Mouse (Mus musculus) forebrain, embryonic 15.5 days (tissue): ENCODE results near the gene Dpf3. TPM values are rescaled to one million over a fixed set of nuclear protein-coding genes. Genes with fewer than 3 reads are reported as not detected.

Source experiments
- ATAC-seq: fragments of 200-750 bp; cut with Nextera tagmentation; replicated peaks from 2 replicates; pipeline ENCODE4 v1.8.0; 2017; ENCODE audit warnings: mild to moderate bottlenecking, moderate TSS enrichment, moderate library complexity
- H3K27ac ChIP-seq: fragments of 300-500 bp; sonication (generic); replicated peaks from 2 replicates; pipeline ENCODE4 v1.5.1; 2015; ENCODE audit warnings: mild to moderate bottlenecking, inconsistent platforms
- H3K27me3 ChIP-seq: fragments of 300-500 bp; sonication (generic); 2 replicates; pipeline ENCODE4 v1.6.1; 2015; ENCODE audit warnings: inconsistent platforms
- H3K36me3 ChIP-seq: fragments of 300-500 bp; sonication (generic); 2 replicates; pipeline ENCODE4 v1.6.1; 2015; ENCODE audit warnings: mild to moderate bottlenecking, inconsistent platforms
- H3K4me1 ChIP-seq: fragments of 300-500 bp; sonication (generic); 2 replicates; pipeline ENCODE4 v1.6.1; 2015; ENCODE audit warnings: inconsistent platforms
- H3K4me2 ChIP-seq: fragments of 300-500 bp; sonication (generic); replicated peaks from 2 replicates; pipeline ENCODE4 v1.6.1; 2015; ENCODE audit warnings: mild to moderate bottlenecking, inconsistent platforms
- H3K4me3 ChIP-seq: fragments of 300-500 bp; sonication (generic); 2 replicates; pipeline ENCODE4 v1.5.1; 2015; ENCODE audit warnings: mild to moderate bottlenecking, inconsistent platforms
- H3K9ac ChIP-seq: fragments of 300-500 bp; sonication (generic); replicated peaks from 2 replicates; pipeline ENCODE4 v1.6.1; 2015; ENCODE audit warnings: mild to moderate bottlenecking, inconsistent platforms
- H3K9me3 ChIP-seq: fragments of 300-500 bp; sonication (generic); 2 replicates; pipeline ENCODE4 v1.6.1; 2016; ENCODE audit warnings: inconsistent platforms
- WGBS: fragments of 180-500 bp; shearing (Covaris S2); methylation state at CpG from one replicate; pipeline ENCODE4 v1.1.7; 2015; ENCODE audit warnings: mixed read lengths; 5-methylcytosine and 5-hydroxymethylcytosine counted together
- polyA plus RNA-seq: library from polyadenylated mRNA; unstranded; fragments of >200 nt; fragmentation: Nextera tagmentation; extraction: Ambion mirVana; gene quantifications from 2 replicates; pipeline ENCODE4 v1.2.1, GENCODE M21; 2015

Dpf3 gene
- polyA plus RNA-seq, 1 experiment from 2014 or later = 11.2 TPM

GRCm38 (mm10) chr12:83521083-83521482, 33.6 kb upstream of the Dpf3 start:
- Histone ChIP-seq H3K9ac (peak overlapping the region; percentile 73), H3K36me3 (no peaks in the 10 kb centered on the region), H3K4me1 (peaks cover 17% of the 10 kb centered on the region), H3K27me3 (no peaks in the 10 kb centered on the region), H3K27ac (no peak overlapping the region), H3K4me3 (peak overlapping the region; percentile 75), H3K9me3 (no peaks in the 10 kb centered on the region), H3K4me2 (peak overlapping the region; percentile 64)
- no peak for ATAC-seq
- WGBS = 60% methylated on average over 8 of the region's 8 CpGs

DNA sequence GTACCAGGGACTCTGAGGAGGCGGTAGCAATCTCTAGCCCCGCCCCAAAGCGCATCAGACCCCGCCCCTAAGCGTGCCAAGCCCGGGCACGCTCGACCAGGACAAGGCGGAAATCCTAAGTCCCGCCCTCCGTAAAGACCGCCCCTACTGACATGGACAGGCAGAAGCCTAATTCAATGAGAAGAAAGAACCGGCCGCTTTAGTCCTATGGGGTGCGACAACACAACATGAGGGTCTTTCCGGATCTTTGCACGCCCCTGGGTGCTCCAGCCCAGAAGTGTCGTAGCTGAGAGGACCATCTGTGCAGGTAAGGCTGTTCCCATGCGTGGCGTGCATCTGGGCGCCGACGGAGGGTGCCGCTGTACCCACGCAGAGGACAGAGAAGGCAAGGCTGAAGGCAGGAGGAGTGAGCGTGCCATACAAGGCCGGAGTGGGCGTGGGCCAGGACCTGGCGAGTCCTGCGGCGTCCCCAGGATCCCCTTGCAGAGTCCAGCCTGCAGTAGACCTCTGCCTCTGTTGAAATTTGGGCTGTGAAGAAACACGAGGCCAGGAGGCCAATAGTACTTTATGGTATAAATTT, 32.9 kb upstream of the Dpf3 start, which contains the start of gene Dcaf4:
Dcaf4 (plus strand) TSS at position 156 of the 580 bp plus-strand sequence.
- Histone ChIP-seq H3K9ac (peak within 1 kb of the TSS; percentile 73), H3K27ac (peak within 1 kb of the TSS; percentile 76), H3K4me1 (peaks cover 17% of the 10 kb centered on the region), H3K9me3 (no peaks in the 10 kb centered on the region), H3K4me2 (peak within 1 kb of the TSS; percentile 64), H3K4me3 (peak within 1 kb of the TSS; percentile 75), H3K36me3 (no peaks in the 10 kb centered on the region), H3K27me3 (no peaks in the 10 kb centered on the region)
- ATAC-seq = peak; percentile 99
- under 1% methylated on average over 32 of the region's 32 CpGs for WGBS

DNA sequence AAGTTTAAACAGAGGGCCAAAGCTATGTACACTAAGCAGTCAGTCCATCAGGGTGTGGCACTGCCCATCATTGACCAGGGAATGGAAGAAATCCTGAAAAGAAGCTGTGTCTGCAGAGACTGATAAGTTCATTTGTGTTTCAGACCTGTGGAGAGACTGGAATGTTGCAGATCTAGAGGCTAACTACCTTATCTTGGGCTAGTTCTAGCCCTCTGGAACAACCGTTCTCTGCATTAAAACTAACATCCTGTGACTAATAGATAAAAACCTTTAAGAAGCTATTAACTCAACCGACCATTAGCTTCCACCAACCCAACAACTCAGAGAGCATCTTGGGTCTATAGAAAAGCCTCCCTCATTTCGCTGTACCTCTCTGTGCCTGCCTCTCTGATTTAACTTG, 30.1 kb upstream of the Dpf3 start:
- Histone ChIP-seq H3K4me2 (no peak overlapping the region), H3K27me3 (no peaks in the 10 kb centered on the region), H3K9me3 (no peaks in the 10 kb centered on the region), H3K36me3 (no peaks in the 10 kb centered on the region), H3K27ac (no peak overlapping the region), H3K4me3 (no peak overlapping the region), H3K4me1 (peaks cover 30% of the 10 kb centered on the region), H3K9ac (no peak overlapping the region)
- no peak for ATAC-seq
- WGBS = 88% methylated on average over 3 of the region's 3 CpGs

DNA sequence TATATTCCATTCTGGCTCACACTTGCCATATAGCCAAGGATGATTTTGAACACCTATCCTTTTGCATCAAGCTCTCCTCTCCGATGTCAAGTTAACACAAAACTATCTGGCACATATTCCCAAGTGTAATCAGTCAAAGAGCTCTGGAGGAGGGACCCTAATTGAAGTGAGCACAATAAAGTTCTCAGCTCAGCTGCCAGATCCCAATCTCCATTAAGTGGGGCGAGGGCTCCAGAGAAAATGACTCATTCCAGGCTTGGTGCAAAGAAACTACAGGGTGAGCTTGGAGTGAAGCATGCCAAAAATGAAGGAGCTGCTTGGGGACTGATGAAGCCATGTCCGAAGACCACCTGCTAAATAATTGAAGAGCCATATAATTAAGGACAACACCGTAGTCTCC, 26.7 kb upstream of the Dpf3 start:
- ATAC-seq = peak; percentile 55
- Histone ChIP-seq H3K4me2 (no peak overlapping the region), H3K4me1 (peaks cover 18% of the 10 kb centered on the region), H3K9ac (no peak overlapping the region), H3K27me3 (no peaks in the 10 kb centered on the region), H3K36me3 (no peaks in the 10 kb centered on the region), H3K9me3 (no peaks in the 10 kb centered on the region), H3K27ac (peak overlapping the region; percentile 56), H3K4me3 (no peak overlapping the region)
- 17% methylated on average over 4 of the region's 4 CpGs for WGBS

DNA sequence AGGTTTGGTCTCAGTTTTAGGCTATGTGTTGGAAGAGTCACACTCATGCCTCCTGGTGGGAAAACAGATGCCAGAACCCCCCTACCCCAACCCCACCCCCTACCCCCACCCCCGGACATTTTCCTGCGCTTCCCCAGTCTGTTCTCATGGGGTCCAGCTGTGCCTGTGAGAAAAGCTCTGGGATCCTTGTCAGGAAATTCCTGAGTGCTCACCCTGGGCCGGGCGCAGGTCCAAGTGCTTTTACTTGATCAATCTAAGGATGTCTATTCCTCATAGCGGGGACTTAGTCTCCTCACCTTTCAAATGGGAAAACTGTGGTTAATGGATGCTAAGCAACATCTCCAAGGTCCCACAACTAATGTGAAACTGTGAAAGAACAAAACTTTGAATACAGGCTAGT, 25.7 kb upstream of the Dpf3 start:
- H3K9ac ChIP-seq = no peak overlapping the region
- H3K27me3 ChIP-seq = no peaks in the 10 kb centered on the region
- no peaks in the 10 kb centered on the region for H3K36me3 ChIP-seq
- 17% methylated on average over 5 of the region's 5 CpGs for WGBS
- no peaks in the 10 kb centered on the region for H3K9me3 ChIP-seq
- peak; percentile 57 for ATAC-seq
- H3K4me3 ChIP-seq = no peak overlapping the region
- no peak overlapping the region for H3K4me2 ChIP-seq
- peak overlapping the region; percentile 62 for H3K27ac ChIP-seq
- peaks cover 18% of the 10 kb centered on the region for H3K4me1 ChIP-seq

GRCm38 (mm10) chr12:83512783-83513182, 25.3 kb upstream of the Dpf3 start:
- Histone ChIP-seq H3K4me1 (peaks cover 18% of the 10 kb centered on the region), H3K27me3 (no peaks in the 10 kb centered on the region), H3K9me3 (no peaks in the 10 kb centered on the region), H3K36me3 (no peaks in the 10 kb centered on the region), H3K4me3 (no peak overlapping the region), H3K4me2 (no peak overlapping the region), H3K9ac (no peak overlapping the region), H3K27ac (peak overlapping the region; percentile 62)
- ATAC-seq = peak; percentile 80
- 8% methylated on average over 4 of the region's 4 CpGs for WGBS

DNA sequence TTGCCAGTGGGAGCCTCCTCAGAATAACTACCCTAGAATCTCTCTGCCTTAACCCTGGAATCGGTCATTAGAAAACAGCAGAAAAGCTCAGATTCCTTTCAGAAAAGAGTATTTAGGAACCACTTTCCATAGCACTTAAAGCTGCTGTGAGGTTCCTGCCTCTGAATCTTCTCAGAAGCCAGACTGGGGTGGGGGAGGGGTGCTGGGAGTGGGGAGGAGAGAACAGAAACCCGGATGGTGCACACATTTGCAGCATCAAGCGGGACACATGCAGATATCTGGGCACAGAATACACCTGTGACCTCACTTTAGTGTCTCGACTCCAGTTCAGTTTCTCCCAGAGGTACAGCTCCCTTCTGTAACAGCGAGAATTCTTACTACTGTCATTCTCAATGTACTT, 23.1 kb upstream of the Dpf3 start:
- H3K9ac ChIP-seq = no peak overlapping the region
- peaks cover 18% of the 10 kb centered on the region for H3K4me1 ChIP-seq
- H3K9me3 ChIP-seq = no peaks in the 10 kb centered on the region
- ATAC-seq = no peak
- H3K36me3 ChIP-seq = no peaks in the 10 kb centered on the region
- no peak overlapping the region for H3K27ac ChIP-seq
- no peak overlapping the region for H3K4me2 ChIP-seq
- H3K4me3 ChIP-seq = no peak overlapping the region
- no peaks in the 10 kb centered on the region for H3K27me3 ChIP-seq
- WGBS = 82% methylated on average over 5 of the region's 5 CpGs

GRCm38 (mm10) chr12:83506543-83506942, 19.0 kb upstream of the Dpf3 start:
- Histone ChIP-seq H3K27me3 (no peaks in the 10 kb centered on the region), H3K9me3 (no peaks in the 10 kb centered on the region), H3K4me2 (no peak overlapping the region), H3K4me3 (no peak overlapping the region), H3K27ac (no peak overlapping the region), H3K36me3 (no peaks in the 10 kb centered on the region), H3K9ac (no peak overlapping the region), H3K4me1 (no peaks in the 10 kb centered on the region)
- no peak for ATAC-seq
- WGBS = 73% methylated on average over 10 of the region's 10 CpGs

DNA sequence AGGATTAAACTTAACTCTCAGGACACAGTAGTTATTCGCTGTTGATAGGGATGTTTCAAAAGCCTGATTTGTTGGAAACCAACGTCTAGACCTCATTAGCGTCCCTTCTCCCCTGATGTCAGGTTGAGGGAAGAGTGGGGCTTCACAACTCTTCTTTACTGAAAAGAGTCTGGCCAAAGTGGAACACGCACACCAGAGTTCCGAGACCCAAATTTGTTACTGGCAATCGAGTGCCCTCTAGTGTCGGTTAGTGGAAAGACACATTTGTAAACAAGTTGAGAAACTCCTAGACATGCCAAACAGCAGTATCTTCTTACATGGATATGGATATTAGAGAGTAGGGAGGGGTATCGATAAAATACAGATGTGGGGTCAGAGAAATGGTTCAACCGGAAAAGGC, 14.7 kb upstream of the Dpf3 start:
- no peaks in the 10 kb centered on the region for H3K36me3 ChIP-seq
- H3K9me3 ChIP-seq = no peaks in the 10 kb centered on the region
- 5% methylated on average over 9 of the region's 9 CpGs for WGBS
- no peak overlapping the region for H3K4me2 ChIP-seq
- no peaks in the 10 kb centered on the region for H3K4me1 ChIP-seq
- H3K4me3 ChIP-seq = no peak overlapping the region
- no peak overlapping the region for H3K27ac ChIP-seq
- no peak for ATAC-seq
- H3K9ac ChIP-seq = no peak overlapping the region
- no peaks in the 10 kb centered on the region for H3K27me3 ChIP-seq

DNA sequence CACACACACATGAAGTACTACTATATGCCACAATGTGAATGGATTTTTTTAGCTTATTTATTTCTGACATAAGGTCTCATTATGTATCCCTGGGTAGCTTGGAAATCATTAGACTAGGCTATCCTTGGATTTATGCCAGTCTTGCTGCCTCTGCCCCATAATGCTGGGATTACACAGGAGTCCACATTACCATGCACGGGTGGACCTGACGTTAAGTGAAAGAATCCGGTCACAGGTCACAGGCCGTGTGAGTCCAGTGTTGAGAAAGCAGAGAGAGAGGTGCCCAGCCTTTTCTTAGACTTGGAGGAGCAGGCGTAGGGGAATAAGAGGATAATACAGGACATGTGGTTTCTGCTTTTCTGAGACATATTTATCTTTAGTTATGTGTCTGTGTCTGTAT, 11.7 kb upstream of the Dpf3 start:
- 69% methylated on average over 5 of the region's 5 CpGs for WGBS
- no peaks in the 10 kb centered on the region for H3K27me3 ChIP-seq

DNA sequence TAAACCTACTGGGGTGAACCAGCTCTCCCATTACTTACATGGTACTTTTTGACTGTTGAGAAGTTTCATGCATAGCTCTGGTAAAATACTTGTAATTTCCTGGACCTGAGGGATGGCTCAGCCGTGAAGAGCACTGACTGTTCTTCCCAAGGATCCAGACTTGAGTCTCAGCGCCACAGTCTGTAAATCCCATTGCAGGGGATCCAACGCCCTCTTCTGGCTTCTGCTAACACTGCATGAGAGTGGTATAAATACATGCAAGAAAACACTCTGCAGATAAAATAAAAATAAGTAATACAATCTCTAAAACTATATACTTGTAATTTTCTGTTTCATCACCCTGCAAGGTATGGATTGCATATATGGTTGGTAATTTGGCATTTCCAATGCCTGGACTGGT, 10.4 kb upstream of the Dpf3 start:
- WGBS = 88% methylated on average over 3 of the region's 3 CpGs

More for the DNA sequence above, 11.7 kb upstream of the Dpf3 start:
- no peaks in the 10 kb centered on the region for H3K9me3 ChIP-seq
- no peak overlapping the region for H3K9ac ChIP-seq
- H3K4me2 ChIP-seq = no peak overlapping the region
- no peak for ATAC-seq
- no peak overlapping the region for H3K27ac ChIP-seq
- no peaks in the 10 kb centered on the region for H3K4me1 ChIP-seq
- H3K4me3 ChIP-seq = no peak overlapping the region
- no peaks in the 10 kb centered on the region for H3K36me3 ChIP-seq

DNA sequence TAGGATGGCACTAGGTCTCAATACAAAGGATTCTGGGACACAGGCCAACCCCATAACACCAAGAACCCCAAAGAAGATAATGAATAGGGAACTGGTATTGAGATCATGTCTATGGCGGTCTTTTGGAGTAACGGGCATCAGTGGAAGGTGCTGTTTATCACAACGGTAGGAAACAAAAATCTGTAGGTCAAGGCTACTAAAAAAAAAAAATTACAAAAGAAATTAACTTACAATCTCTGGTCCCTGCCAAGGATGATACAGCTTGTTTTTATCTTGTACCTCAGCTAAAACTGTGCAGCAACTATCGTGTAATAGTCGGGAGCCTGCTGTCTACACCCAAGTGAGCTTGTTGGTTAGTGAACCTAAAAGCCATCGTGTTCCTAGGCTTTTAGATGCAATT, 9.2 kb upstream of the Dpf3 start:
- H3K36me3 ChIP-seq = no peaks in the 10 kb centered on the region
- no peaks in the 10 kb centered on the region for H3K9me3 ChIP-seq
- H3K4me3 ChIP-seq = no peak overlapping the region
- H3K4me1 ChIP-seq = no peaks in the 10 kb centered on the region
- no peak overlapping the region for H3K4me2 ChIP-seq
- H3K9ac ChIP-seq = no peak overlapping the region
- 74% methylated on average over 6 of the region's 6 CpGs for WGBS
- no peak for ATAC-seq
- H3K27me3 ChIP-seq = no peaks in the 10 kb centered on the region
- no peak overlapping the region for H3K27ac ChIP-seq

More for the DNA sequence above, 10.4 kb upstream of the Dpf3 start:
- no peaks in the 10 kb centered on the region for H3K27me3 ChIP-seq
- no peaks in the 10 kb centered on the region for H3K36me3 ChIP-seq
- no peak overlapping the region for H3K4me2 ChIP-seq
- H3K9me3 ChIP-seq = no peaks in the 10 kb centered on the region
- H3K27ac ChIP-seq = no peak overlapping the region
- H3K4me3 ChIP-seq = no peak overlapping the region
- no peaks in the 10 kb centered on the region for H3K4me1 ChIP-seq
- no peak for ATAC-seq
- no peak overlapping the region for H3K9ac ChIP-seq

DNA sequence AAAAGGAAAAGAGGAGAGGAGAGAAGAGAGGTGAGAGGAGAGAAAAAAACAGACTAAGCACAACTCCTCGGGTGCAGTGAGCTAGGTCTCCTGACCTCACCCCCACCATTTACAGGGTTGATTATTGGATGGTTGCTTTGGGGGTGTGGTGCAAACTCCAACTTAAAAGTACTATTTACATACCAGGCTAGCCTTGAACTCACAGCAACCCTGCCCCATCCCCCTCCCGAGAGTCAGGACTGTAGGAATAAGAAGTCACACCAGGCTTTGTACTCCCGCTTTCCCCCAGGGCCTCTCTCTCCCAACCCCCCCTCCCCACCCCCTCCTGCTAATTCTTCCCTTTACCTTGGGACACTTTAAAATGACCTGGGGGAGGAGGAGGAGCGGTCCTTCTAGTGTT, 8.8 kb upstream of the Dpf3 start:
- H3K9me3 ChIP-seq = no peaks in the 10 kb centered on the region
- H3K4me2 ChIP-seq = no peak overlapping the region
- no peaks in the 10 kb centered on the region for H3K4me1 ChIP-seq
- H3K27me3 ChIP-seq = no peaks in the 10 kb centered on the region
- H3K4me3 ChIP-seq = no peak overlapping the region
- no peak overlapping the region for H3K9ac ChIP-seq
- ATAC-seq = no peak
- H3K27ac ChIP-seq = no peak overlapping the region
- 73% methylated on average over 4 of the region's 4 CpGs for WGBS
- H3K36me3 ChIP-seq = no peaks in the 10 kb centered on the region
